Mouse (Mus musculus): ENCODE measurements around the gene Ankrd54. TPM values are rescaled to one million over a fixed set of nuclear protein-coding genes. Genes with fewer than 3 reads are reported as not detected.
"Not testable (repeated sequence)": the region's sequence is repeated elsewhere in the genome, so short reads cannot be mapped to it uniquely, and the experiment has no call there.

Gene Ankrd54
- total RNA-seq, 4 experiments from 2014 or later = 16.5 to 20.1 (median 18.4) TPM

- no peak for DNase-seq (ENCODE audit: low spot score in 2 of 2)
Measured at GRCm38 (mm10) chr15:79018191-79018590, 44.5 kb downstream of the Ankrd54 start.

GRCm38 (mm10) chr15:79013382-79013781 is 49.3 kb downstream of the Ankrd54 start:
- no peak for DNase-seq (ENCODE audit: low spot score in 2 of 2)

- DNase-seq (ENCODE audit: low spot score in 2 of 2) = no peak
Measured at GRCm38 (mm10) chr15:79011550-79011949, 51.1 kb downstream of the Ankrd54 start.

GRCm38 (mm10) chr15:79009734-79010133 is 53.0 kb downstream of the Ankrd54 start:
- DNase-seq (ENCODE audit: low spot score in 2 of 2) = no peak

- not testable (repeated sequence) for DNase-seq (ENCODE audit: low spot score in 2 of 2)
Measured at GRCm38 (mm10) chr15:79007836-79008235, 54.9 kb downstream of the Ankrd54 start.

- DNase-seq (ENCODE audit: low spot score in 2 of 2) = no peak
Measured at GRCm38 (mm10) chr15:79007059-79007458, 55.6 kb downstream of the Ankrd54 start.

- DNase-seq (ENCODE audit: low spot score in 2 of 2) = no peak
Measured at GRCm38 (mm10) chr15:79006638-79007037, 56.1 kb downstream of the Ankrd54 start.

- DNase-seq (ENCODE audit: low spot score in 2 of 2) = no peak
Measured at GRCm38 (mm10) chr15:79005581-79005980, 57.1 kb downstream of the Ankrd54 start.

Other genes with a start within 250 kb of the Ankrd54 start
- 10 to 100 TPM; 16.8 to 22.9 (median 20.1) TPM for gene Cdc42ep1, start 220.3 kb downstream of the Ankrd54 start, total RNA-seq (2022)
- gene Lgals2, start 207.4 kb downstream of the Ankrd54 start, total RNA-seq (2022) = not detected
- 10 to 100 TPM; 53.5 to 64.7 (median 57.6) TPM for gene Gga1, start 185.7 kb downstream of the Ankrd54 start, total RNA-seq (2022)
- under 1 TPM in 2 of 4 experiments, not detected in 2; 0.36 to 0.46 TPM for gene Gm49510, start 163.2 kb downstream of the Ankrd54 start, total RNA-seq (2022)
- 10 to 100 TPM; 26.2 to 38.6 (median 32.2) TPM for gene Sh3bp1, start 163.1 kb downstream of the Ankrd54 start, total RNA-seq (2022)
- gene Pdxp, start 149.0 kb downstream of the Ankrd54 start, total RNA-seq (2022) = 100 to 1,000 TPM; 157 to 176 (median 166) TPM
- gene Lgals1, start 136.2 kb downstream of the Ankrd54 start, total RNA-seq (2022) = 10 to 100 TPM; 19.2 to 31.4 (median 26.5) TPM
- gene Nol12, start 128.0 kb downstream of the Ankrd54 start, total RNA-seq (2022) = 10 to 100 TPM; 35.8 to 43.5 (median 39.9) TPM
- 10 to 100 TPM; 10.8 to 16.3 (median 11.7) TPM for gene Triobp, start 115.2 kb downstream of the Ankrd54 start, total RNA-seq (2022)
- 10 to 100 TPM; 84.9 to 94.2 (median 89.5) TPM for gene H1f0, start 34.4 kb downstream of the Ankrd54 start, total RNA-seq (2022)
- gene Galr3, start 21.0 kb downstream of the Ankrd54 start, total RNA-seq (2022) = under 1 TPM in 3 of 4 experiments, not detected in 1; 0.30 to 0.72 (median 0.37) TPM
- gene Eif3l, start 12.3 kb upstream of the Ankrd54 start, total RNA-seq (2022) = 10 to 100 TPM; 73.8 to 77.0 (median 75.3) TPM
- gene Micall1, start 46.0 kb upstream of the Ankrd54 start, total RNA-seq (2022) = 10 to 100 TPM; 28.9 to 32.0 (median 30.4) TPM
- 100 to 1,000 TPM in 2 of 4 experiments, 10 to 100 TPM in 2; 83.7 to 108 (median 99.6) TPM for gene Polr2f, start 78.1 kb upstream of the Ankrd54 start, total RNA-seq (2022)
- 10 to 100 TPM; 10.1 to 14.4 (median 11.3) TPM for gene 1700088E04Rik, start 78.4 kb upstream of the Ankrd54 start, total RNA-seq (2022)
- 10 to 100 TPM; 30.5 to 36.3 (median 32.6) TPM for gene Sox10, start 102.3 kb upstream of the Ankrd54 start, total RNA-seq (2022)
- 10 to 100 TPM; 47.2 to 56.8 (median 52.7) TPM for gene Pick1, start 166.3 kb upstream of the Ankrd54 start, total RNA-seq (2022)
- gene Gm49486, start 166.5 kb upstream of the Ankrd54 start, total RNA-seq (2022) = 1 to 10 TPM in 1 of 4 experiments, under 1 TPM in 3; 0.18 to 1.2 (median 0.63) TPM
- gene Slc16a8, start 191.9 kb upstream of the Ankrd54 start, total RNA-seq (2022) = under 1 TPM in 3 of 4 experiments, not detected in 1; 0.53 to 0.91 (median 0.57) TPM
- 10 to 100 TPM in 3 of 4 experiments, 1 to 10 TPM in 1; 3.1 to 14.2 (median 11.4) TPM for gene Baiap2l2, start 222.6 kb upstream of the Ankrd54 start, total RNA-seq (2022)

Data from left cerebral cortex, adult 8-10 months (tissue).